Mouse (Mus musculus): ENCODE measurements around the gene Bcl9l. TPM values are rescaled to one million over a fixed set of nuclear protein-coding genes. Genes with fewer than 3 reads are reported as not detected.

Gene Bcl9l
- polyA plus RNA-seq, 1 experiment from 2014 or later: 10.7 TPM

DNA sequence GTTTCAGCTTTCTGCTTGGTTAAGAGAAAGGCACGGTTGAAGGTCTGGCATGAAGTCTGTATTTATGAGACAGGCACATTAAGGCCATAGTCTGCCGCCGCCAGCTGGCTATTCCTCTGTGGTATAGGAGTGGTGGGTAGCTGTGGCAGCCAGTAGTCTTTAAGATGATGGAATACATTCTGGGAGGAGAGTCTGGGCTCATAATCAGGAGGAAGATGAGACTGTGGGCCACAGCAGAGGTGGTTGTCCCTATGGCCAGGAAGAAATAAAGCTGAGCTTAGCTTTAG is 30.0 kb downstream of the Bcl9l start:
- Histone ChIP-seq H3K4me3 (ENCODE audit: low read depth, low read length) (no peak overlapping the region), H3K27me3 (replicated peaks; ENCODE audit: insufficient read depth, low read length) (no peaks in the 10 kb centered on the region), H3K4me1 (ENCODE audit: insufficient read depth, low read depth, low read length) (peaks cover 26% of the 10 kb centered on the region; the same call in 1 of the 2 replicates), H3K4me2 (replicated peaks; ENCODE audit: low read depth, low read length) (no peak overlapping the region), H3K9me3 (ENCODE audit: low read length) (no peaks in the 10 kb centered on the region), H3K27ac (ENCODE audit: low read length) (peak overlapping the region; percentile 27; the same call in 1 of the 2 replicates), H3K36me3 (ENCODE audit: insufficient read depth, low read length) (peaks cover 12% of the 10 kb centered on the region; the same call in 1 of the 2 replicates), H3K9ac (replicated peaks; ENCODE audit: low read depth) (no peak overlapping the region)
- no peak for DNase-seq (ENCODE audit: low spot score)
- WGBS: 76% methylated on average over 3 of the region's 3 CpGs
- ATAC-seq: no peak
- TF ChIP-seq CTCF (IDR thresholded peaks at IDR 0.05) (no peak), EP300 (IDR thresholded peaks at IDR 0.05) (no peak)

GRCm38 (mm10) chr9:44513121-44513520 is 30.5 kb downstream of the Bcl9l start:
- H3K27ac ChIP-seq (ENCODE audit: low read length): 0 out of 2 replicates have a peak overlapping the region, but pooled peaks have one; percentile 27
- 78% methylated on average over 11 of the region's 11 CpGs for WGBS
- no peak overlapping the region for H3K9ac ChIP-seq (replicated peaks; ENCODE audit: low read depth)
- TF ChIP-seq EP300 (IDR thresholded peaks at IDR 0.05) (no peak), CTCF (IDR thresholded peaks at IDR 0.05) (no peak)
- DNase-seq (ENCODE audit: low spot score) (no peak), ATAC-seq (no peak)
- H3K4me1 ChIP-seq (ENCODE audit: insufficient read depth, low read depth, low read length): peaks cover 26% of the 10 kb centered on the region; the same call in 1 of the 2 replicates
- H3K4me3 ChIP-seq (ENCODE audit: low read depth, low read length): no peak overlapping the region
- H3K9me3 ChIP-seq (ENCODE audit: low read length): no peaks in the 10 kb centered on the region
- peaks cover 9% of the 10 kb centered on the region; the same call in 1 of the 2 replicates for H3K36me3 ChIP-seq (ENCODE audit: insufficient read depth, low read length)
- no peaks in the 10 kb centered on the region for H3K27me3 ChIP-seq (replicated peaks; ENCODE audit: insufficient read depth, low read length)
- H3K4me2 ChIP-seq (replicated peaks; ENCODE audit: low read depth, low read length): no peak overlapping the region

DNA sequence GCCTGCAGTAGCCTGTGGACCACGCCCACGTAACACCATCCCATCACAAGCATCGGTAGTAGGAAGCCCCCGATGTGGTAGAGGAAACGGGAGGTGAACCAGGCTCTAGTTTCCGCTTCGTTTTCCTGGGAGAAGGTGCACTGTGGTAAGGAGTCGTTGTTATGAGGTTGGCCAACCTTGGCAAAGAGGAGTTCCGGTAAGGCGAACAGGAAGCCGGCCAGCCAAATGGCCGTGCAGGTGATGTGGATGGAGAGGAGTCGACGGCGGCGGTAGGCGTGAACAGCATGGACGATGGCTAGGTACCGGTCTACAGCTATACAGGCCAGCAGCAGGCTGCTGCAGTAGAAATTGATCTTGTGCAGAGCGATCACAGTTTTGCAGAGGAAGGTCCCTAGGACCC is 31.0 kb downstream of the Bcl9l start:
- no peak overlapping the region for H3K27ac ChIP-seq (ENCODE audit: low read length)
- ATAC-seq: no peak
- H3K4me3 ChIP-seq (ENCODE audit: low read depth, low read length): no peak overlapping the region
- TF ChIP-seq EP300 (IDR thresholded peaks at IDR 0.05) (no peak), CTCF (IDR thresholded peaks at IDR 0.05) (no peak)
- no peak for DNase-seq (ENCODE audit: low spot score)
- no peaks in the 10 kb centered on the region for H3K27me3 ChIP-seq (replicated peaks; ENCODE audit: insufficient read depth, low read length)
- 79% methylated on average over 20 of the region's 20 CpGs for WGBS
- peaks cover 4% of the 10 kb centered on the region; the same call in 1 of the 2 replicates for H3K36me3 ChIP-seq (ENCODE audit: insufficient read depth, low read length)
- no peak overlapping the region for H3K9ac ChIP-seq (replicated peaks; ENCODE audit: low read depth)
- H3K4me2 ChIP-seq (replicated peaks; ENCODE audit: low read depth, low read length): no peak overlapping the region
- no peaks in the 10 kb centered on the region for H3K9me3 ChIP-seq (ENCODE audit: low read length)
- peaks cover 26% of the 10 kb centered on the region; the same call in 1 of the 2 replicates for H3K4me1 ChIP-seq (ENCODE audit: insufficient read depth, low read depth, low read length)

DNA sequence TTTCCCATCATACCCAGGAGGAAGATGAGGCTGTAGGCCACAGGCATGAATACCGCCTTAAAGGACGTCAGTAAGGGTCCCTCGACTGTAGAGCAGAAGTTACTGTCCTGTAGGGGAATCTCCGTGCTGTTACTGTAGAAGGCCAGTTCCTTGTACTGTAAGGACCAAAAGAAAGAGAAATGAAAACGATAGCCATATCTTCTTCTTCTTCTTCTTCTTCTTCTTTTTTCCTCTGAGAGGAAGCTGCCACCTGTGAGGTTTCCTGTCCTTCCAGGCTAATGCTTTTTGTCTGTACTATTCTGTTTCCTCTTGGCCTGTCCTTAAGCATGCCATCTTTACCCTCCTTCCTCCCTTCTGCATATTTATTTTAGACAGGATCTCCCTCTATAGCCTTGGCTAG is 31.5 kb downstream of the Bcl9l start:
- DNase-seq (ENCODE audit: low spot score): no peak
- H3K4me1 ChIP-seq (ENCODE audit: insufficient read depth, low read depth, low read length): peaks cover 20% of the 10 kb centered on the region; the same call in 1 of the 2 replicates
- no peaks in the 10 kb centered on the region for H3K27me3 ChIP-seq (replicated peaks; ENCODE audit: insufficient read depth, low read length)
- H3K4me2 ChIP-seq (replicated peaks; ENCODE audit: low read depth, low read length): no peak overlapping the region
- 77% methylated on average over 5 of the region's 5 CpGs for WGBS
- H3K4me3 ChIP-seq (ENCODE audit: low read depth, low read length): no peak overlapping the region
- no peaks in the 10 kb centered on the region for H3K36me3 ChIP-seq (ENCODE audit: insufficient read depth, low read length)
- H3K27ac ChIP-seq (ENCODE audit: low read length): no peak overlapping the region
- TF ChIP-seq EP300 (IDR thresholded peaks at IDR 0.05) (no peak), CTCF (IDR thresholded peaks at IDR 0.05) (no peak)
- H3K9me3 ChIP-seq (ENCODE audit: low read length): no peaks in the 10 kb centered on the region
- ATAC-seq: no peak
- no peak overlapping the region for H3K9ac ChIP-seq (replicated peaks; ENCODE audit: low read depth)

- H3K27ac ChIP-seq (ENCODE audit: low read length): no peak overlapping the region; the same call in 1 of the 2 replicates
- no peaks in the 10 kb centered on the region for H3K36me3 ChIP-seq (ENCODE audit: insufficient read depth, low read length)
- ATAC-seq (peak; percentile 86), DNase-seq (ENCODE audit: low spot score) (peak; percentile 93)
- H3K4me2 ChIP-seq (replicated peaks; ENCODE audit: low read depth, low read length): peak overlapping the region; percentile 17
- no peak overlapping the region for H3K4me3 ChIP-seq (ENCODE audit: low read depth, low read length)
- peaks cover 13% of the 10 kb centered on the region; the same call in 1 of the 2 replicates for H3K4me1 ChIP-seq (ENCODE audit: insufficient read depth, low read depth, low read length)
- WGBS: 22% methylated on average over 12 of the region's 12 CpGs
- H3K9ac ChIP-seq (replicated peaks; ENCODE audit: low read depth): no peak overlapping the region
- no peaks in the 10 kb centered on the region for H3K27me3 ChIP-seq (replicated peaks; ENCODE audit: insufficient read depth, low read length)
- TF ChIP-seq CTCF (IDR thresholded peaks at IDR 0.05) (no peak), EP300 (IDR thresholded peaks at IDR 0.05) (no peak; the same call in 1 of the 2 replicates)
- no peaks in the 10 kb centered on the region for H3K9me3 ChIP-seq (ENCODE audit: low read length)
These were observed 32.6 kb downstream of the Bcl9l start for GRCm38 (mm10) chr9:44515131-44515751.

DNA sequence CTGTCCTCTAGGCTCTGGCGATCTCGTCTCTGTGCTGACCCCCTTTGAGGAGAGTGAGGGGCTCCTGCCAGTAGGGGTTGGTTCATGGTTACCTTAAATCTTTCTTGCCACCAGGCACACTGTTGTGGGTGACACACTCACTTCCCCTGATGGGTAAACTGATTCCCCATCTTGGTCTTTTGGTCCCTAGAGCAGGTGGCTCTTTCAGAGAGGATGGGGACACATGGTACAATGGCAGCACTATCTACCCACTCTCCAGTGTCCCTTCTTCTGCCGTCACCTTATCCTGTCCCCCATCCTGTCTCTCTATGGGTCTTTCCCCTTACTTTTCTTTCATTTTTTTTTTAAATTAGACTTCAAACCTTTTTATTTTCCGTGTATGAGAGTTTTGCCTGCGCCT is 33.3 kb downstream of the Bcl9l start:
- DNase-seq (ENCODE audit: low spot score) (no peak), ATAC-seq (no peak)
- Histone ChIP-seq H3K9me3 (ENCODE audit: low read length) (no peaks in the 10 kb centered on the region), H3K4me2 (replicated peaks; ENCODE audit: low read depth, low read length) (0 out of 2 replicates have a peak overlapping the region, but pooled peaks have one; percentile 17), H3K4me3 (ENCODE audit: low read depth, low read length) (no peak overlapping the region), H3K36me3 (ENCODE audit: insufficient read depth, low read length) (no peaks in the 10 kb centered on the region), H3K27me3 (replicated peaks; ENCODE audit: insufficient read depth, low read length) (no peaks in the 10 kb centered on the region), H3K9ac (replicated peaks; ENCODE audit: low read depth) (no peak overlapping the region), H3K27ac (ENCODE audit: low read length) (no peak overlapping the region), H3K4me1 (ENCODE audit: insufficient read depth, low read depth, low read length) (peaks cover 6% of the 10 kb centered on the region; the same call in 1 of the 2 replicates)
- 86% methylated on average over 5 of the region's 5 CpGs for WGBS
- TF ChIP-seq CTCF (IDR thresholded peaks at IDR 0.05) (no peak), EP300 (IDR thresholded peaks at IDR 0.05) (no peak)
